Mouse (Mus musculus) cerebellum, postnatal 25 days (tissue): ENCODE data around the gene Foxn3.
A peak's percentile ranks its signal among the peaks of the same experiment; 100 is the strongest.

Experiments used
- DNase-seq, 2 experiments: peaks; one replicate each; pipeline ENCODE4 v3.0.0; 2021; ENCODE audit warnings: mixed read lengths in 2 of 2

Gene Foxn3

DNA sequence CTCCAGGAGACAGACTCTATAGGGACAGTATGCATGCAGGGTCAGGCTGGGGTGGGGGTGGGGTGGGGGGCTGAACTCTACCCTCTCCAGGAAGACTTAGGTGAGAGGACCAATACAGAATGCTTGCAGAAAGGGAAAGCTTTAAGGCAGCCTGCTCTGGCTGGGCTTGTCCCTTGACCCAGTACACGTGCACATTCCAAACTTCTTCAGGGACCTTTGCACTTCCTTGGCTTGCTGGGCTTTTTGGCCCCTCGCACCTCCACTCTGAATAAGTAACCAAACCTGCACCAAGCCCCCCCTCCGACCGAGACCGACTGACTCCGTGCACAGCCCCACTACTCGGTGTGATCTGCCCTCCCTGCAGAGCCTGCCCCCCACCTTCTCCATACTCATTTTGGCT, 151.3 kb downstream of the Foxn3 start:
- DNase-seq = no peak

DNA sequence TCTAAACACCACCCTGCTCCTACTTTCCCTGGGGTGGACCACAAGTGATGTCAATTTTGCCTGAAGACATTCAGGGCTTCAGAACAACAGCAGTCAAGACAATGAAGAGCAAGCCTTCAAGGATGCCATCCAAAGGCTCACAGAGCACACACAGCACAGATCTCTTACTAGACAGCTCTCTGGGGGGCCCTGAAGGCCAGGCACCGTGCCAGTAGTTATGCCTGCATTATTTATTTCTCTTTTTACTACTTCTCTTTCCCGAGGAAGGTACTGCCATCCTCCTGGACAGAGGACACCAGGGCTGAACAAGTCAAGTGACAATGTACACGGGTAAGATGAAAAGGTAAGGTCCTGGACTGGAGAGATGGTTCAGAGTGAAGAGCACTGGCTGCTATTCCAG, 154.7 kb downstream of the Foxn3 start:
- DNase-seq = peak in 1 of 2 experiments; percentile 59

DNA sequence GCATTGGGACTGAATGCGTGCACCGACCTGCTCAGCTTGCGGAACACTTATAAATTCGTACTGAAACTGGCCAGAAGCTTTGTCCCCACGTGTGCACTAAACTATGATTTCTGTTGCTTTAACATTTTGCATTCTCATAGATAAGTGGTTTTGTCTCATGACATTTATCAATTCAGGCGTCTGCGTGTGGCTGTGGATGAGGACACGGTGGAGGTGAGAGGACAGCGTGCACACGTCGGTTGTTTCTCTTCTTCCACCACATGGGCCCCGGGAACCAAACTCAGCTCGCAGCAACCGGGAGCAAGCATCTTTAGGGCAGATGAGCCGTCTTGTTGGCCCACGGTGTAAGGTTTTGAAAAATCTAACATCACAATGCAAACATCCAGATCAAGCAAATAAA, 155.3 kb downstream of the Foxn3 start:
- no peak for DNase-seq

DNA sequence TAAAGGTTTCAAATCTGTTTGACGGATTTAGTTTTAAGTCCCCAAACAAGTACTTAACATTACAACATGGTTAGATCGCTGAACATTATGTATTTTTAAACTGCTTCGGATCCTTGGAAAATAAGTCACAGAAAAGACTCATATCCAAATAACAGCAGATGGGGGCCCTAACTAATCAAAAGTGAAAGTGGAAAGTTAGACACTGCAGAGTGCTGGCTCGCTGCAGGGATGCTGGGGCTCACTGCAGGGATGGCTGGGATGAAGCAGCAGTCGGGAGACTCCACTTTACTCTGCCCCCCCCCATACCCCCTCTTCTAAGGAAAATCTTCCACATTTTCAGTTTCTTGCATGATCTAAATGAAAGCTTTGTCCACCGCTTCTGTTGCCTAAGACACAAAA, 156.1 kb downstream of the Foxn3 start:
- no peak for DNase-seq

DNA sequence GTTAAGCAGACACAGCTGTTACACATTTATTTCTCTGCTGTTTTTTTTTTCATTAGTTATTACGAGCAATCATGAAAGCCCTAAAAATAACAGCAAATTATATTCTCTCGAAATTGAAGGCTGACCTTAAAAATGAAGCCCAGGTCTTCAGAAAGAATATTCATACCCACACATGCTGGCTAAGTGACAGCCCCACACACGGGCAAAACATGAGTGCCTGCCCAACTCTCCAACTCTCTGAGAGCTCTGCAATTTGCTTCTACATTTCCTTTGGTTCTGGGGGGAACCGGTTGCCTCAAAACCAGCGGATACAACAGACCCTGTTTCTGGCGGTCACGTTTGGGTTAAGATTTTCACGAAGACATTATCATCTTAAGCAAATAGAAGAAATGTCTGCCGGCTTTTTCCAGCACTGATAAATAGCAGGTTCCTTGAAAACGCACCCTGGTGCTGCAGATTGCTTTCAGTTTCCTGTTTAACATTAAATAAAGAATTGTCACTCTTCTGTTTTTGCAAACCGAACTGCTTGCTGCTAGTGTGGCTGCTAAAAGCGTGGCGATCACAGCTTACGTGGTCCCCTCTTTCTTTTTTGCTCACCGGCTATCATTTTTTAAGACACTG, 156.6 kb downstream of the Foxn3 start:
- no peak for DNase-seq

DNA sequence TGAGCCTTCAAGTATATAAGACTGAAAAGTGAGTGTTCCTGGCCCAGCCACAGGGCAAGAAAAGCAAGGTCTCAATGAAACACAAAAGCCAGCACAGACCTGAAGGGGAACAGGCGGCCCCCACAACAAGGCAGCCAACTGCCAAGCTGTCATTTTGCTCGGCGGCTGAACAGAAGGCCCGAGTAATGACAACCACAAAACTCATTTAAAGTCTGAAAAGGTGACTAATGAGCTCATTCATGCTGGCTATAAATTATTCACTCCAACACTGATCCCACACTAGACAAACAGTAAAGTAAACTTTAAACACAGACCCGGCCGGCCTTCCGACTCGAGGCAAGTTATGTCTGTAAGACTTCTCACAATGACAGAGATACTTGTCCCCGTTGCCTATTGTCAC, 157.1 kb downstream of the Foxn3 start:
- peak; percentile 47 to 56 for DNase-seq

DNA sequence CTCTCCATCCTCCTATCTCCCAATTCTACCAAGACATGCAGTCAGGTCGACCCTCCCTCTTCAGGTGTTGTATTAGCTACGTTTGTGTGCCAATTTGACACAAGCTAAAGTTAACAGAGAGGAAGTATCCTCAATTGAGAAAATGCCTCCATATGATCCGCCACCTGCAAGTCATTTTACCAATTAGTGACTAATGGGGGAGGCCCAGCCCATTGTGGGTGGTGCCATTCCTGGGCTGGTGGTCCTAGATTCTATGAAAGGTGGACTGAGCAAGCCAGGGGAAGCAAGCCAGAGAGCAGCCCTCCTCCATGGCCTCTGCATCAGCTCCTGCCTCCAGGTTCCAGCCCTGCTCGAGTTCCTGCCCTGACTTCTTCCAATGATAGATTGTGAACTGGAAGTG, 158.0 kb downstream of the Foxn3 start:
- DNase-seq = no peak

DNA sequence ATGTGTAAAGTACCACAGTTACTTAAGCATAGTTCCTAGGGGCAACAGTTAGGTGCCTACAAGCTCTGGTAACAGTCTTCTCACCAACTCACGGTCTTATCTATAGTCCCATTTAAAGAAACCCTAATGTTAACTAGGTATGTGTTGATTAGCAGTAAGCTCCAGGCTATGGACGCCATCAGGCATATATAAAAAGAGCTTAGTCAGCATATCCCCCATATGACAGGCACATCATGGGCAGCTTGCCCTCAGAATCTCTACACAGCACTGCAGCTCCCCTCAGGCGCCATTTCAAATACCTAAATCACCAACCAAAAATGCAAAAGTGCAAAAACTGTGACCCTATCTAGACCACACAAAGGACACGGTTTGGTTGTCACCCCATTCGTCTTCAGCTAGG, 160.4 kb downstream of the Foxn3 start:
- no peak for DNase-seq

DNA sequence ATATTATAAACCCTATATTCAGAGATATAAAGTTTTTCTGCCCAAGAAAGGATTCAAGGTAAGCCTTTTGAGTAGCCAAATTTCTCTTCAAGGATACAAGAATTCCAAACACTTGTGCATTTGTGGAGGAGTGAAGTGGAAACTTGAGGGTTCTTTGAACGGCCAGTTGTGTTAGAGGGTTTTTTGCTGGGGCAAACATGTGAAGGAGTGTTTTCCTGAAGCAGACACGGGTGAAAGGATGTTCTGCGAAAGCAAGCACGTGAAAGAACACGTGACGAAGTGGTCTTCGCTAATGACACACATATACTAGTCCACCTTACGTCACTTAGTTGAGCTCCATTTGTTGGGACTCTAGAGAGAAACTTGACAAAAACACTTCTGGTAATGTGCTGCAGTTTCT, 162.5 kb downstream of the Foxn3 start:
- DNase-seq = no peak

DNA sequence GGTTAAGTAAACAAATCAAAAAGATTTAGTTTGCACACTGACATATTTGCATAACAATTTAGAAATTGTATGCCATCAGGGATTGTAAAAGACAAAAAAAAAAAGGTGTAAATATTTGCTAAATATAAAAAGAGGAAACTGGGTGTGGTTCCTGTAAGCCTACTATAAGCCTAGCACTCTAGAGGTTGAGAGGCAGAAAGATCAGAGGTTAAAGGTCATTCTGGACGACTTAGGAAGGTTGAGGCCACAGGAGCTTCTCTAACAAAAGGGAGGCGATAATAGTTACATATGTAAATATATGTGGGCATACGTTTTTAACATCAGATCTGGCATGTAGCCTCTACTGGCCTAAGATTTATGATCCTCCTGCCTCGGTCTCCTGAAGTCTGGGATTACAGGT, 163.8 kb downstream of the Foxn3 start:
- DNase-seq = no peak

DNA sequence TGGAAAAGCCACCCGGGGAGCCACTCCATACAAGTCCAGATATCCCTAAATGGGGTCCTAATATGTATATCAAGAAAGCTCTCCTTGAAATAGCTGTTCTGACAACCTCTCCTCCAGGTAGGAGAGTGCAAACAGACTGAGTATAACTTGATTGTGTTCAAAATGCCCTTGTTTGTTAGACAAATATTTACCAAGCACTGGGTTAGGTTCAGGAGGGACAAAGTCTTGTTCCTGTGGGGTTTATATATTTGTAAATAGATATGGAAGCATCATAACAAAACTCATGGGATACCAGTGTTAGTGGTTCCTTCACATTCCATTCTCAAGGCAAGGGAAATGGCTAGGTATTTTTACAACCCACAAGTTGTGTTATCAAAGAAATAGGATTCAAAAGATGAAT, 166.9 kb downstream of the Foxn3 start:
- no peak for DNase-seq

DNA sequence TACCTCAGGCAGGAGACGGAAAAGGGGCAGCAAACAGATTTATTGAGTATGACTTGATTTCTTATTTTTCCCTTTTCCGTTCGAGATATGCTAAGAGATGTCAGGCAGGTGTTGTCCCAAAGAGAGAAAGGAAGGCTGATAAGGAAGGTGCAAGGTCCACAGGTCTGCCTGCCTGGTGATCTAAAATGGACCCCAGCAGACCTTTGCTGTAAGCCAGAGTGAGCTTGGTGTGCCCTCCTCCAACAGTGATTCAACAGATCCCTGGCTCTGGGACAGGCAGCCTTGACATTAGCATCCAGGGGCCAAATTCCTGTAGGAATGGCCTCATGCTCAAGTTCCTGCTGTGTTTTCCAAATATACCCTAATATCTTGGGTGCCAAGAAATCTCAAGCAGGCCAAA, 168.3 kb downstream of the Foxn3 start:
- DNase-seq = no peak

DNA sequence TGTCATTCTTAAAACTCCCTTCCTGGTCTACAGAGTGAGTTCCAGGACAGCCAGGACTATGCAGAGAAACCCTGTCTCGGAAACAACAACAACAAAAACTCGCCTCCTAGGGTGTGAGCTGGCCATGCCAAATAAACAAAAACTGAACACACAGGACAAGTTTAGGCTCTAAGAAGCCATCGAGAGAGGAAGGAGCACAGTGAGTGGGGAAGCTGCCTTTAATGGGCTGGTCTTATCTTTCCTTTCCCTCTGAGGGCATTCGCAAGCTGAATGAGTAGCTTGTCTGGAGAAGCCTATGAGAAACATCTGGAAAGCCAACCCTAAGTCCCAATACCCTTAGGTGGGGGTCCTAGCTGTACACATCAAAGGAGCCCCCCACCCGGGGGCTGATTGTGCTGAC, 168.7 kb downstream of the Foxn3 start:
- DNase-seq = no peak

DNA sequence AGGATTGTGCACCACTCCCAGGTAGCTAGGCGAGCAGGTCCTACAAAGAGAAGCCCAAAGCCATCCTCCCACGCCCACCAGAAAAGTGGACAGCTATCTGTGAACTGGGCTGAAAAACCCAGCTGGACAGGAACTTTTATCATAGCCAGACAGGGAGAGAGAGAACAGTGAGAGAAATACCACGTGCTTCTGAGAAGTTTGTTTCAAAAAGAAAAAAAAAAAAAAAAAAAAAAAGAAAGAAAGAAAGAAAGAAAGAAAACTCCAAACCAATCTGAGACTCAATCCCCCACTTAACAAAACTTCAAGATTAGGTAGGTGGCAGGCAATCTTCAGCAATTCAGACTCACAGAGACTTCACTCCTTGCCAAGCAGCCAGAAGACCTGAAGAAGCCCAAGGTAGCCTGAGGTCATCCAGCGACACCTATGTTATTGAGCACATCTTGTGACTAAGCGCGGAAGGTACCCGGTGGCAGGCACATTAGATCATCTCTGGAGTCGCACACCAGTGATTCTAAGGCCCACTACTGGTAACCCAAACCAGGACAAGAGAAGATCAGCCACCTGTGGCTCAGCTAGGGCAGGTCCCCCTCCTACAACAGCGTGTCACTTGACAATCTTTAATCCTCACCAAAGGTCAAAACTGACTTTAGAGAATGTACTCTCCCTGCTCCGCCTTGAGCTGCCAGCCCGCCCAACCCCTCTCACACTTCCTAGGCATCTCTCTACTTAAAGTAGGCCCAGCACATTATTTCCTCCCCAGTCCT, 169.3 kb downstream of the Foxn3 start:
- DNase-seq = no peak

DNA sequence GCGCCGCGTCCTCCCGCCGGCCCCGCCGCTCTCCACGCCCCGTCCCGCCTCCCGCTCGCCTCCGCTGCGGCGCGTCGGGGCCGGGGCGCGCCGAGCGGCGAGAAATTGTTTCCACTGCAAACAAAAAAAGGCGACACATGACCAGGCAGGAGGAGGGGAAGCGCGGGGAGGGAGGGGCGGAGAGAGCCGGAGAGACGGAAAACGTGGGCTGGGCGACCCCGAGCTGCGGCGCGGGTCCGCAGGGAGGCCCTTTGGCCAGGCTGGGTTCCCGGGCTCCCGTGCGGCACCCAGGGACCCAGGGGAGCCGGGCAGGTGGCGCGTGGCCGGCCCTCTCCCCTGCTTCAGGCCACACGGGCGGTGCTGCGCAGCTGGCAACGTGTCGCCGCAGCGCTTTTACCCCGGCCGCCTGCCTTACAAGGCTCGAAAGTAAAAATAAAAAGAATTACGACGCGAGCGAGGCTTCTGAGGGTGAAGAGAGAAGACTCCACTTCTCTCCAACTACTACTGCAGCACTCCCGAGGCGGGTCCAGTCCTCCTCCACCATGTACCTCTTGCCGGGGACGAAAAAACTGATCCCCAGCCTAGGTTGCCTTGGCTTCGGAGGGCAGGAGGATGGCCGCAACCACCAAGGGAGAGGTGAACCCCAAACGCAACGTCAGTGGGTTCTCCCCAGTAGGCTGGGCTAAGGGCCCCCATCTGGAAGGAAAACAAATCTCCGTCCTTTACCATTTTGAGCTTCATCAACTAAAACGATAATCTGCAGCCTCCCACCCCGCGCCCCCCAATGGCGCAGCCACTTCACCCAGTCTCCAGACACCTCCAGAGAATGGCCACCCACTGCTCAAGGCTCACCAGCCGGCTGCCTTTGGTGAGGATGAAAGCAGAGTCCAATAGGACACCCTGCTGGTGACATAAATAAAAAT, 170.2 kb downstream of the Foxn3 start:
- DNase-seq = peak; percentile 85 to 90

DNA sequence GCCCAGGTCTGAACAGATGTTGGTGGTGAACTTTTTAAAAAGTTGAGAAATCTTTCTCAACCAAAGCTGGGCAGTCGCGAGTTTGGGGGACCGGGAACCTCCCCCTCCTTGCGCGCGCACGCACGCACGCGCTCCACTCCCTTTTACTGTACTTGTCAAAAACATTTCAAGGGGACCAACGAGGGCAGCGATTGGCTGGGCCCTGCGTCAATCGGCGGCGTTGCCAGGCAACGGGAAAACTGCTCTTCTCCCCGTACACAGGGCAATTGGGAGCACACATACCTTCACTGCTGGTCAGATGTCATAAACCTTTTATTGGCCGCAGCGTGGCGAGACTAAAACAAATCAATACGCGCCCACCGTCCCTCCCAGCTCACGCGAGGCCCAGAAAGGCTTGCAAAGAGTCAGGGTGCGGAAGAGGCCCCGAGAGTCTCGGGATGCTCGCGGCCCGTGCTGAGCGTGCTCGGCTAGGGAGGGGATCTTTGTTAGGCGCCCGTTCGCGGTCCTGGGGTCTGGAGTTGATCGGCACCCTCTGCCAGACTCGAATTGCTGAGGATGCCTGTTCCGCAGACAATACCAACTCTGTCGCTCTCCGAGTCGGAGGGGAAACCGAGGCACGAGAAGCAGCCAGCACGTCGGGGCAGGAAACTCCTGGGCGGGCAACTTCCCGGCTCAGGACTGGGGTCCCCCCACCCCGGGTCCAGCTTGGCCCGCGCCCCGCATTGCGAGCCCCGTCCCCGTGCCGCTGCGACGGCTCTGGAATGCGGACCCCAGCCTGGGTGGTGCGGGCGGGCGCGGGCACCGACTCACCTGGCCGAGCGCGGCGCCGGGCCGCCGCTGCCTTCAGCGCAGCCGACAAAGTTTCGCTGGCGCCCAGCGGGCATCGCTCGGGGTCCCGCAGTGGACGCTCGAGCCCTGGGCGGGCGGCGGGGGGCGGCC, 171.2 kb downstream of the Foxn3 start:
- DNase-seq = peak; percentile 100

DNA sequence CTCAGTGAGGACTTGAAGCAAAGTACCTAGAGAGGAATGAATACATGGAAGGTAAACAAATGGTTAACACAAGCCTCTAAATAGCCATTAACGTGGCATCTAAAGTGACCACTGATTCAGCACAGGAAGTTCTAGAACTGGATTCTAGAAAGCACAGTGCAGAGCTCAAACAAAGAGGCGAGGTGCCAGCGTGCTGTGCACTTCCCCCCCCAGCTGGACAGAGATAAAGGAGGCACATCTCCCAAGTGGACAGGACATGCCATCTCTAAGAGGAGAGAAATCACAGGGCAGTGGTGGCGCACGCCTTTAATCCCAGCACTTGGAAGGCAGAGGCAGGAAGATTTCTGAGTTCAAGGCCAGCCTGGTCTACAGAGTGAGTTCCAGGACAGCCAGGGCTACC, 173.0 kb downstream of the Foxn3 start:
- no peak for DNase-seq

DNA sequence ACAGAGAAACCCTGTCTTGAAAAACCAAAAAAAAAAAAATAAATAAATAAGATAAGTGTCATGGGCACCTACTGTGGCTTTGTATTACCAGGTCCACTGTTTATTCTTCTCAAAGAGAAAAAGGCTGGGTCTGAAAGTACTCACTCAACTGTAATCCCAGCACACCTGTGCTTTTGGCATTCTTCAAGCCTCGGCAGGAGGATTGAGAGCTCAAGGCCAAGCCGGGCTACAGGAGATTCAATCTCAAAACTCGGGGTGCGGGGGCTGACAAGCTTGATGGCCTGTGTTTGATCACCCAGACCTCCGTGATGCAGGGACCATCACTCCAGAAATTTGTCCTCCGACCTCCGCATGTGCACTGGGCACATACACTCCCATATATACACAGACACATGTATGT, 174.1 kb downstream of the Foxn3 start:
- DNase-seq = peak in 1 of 2 experiments; percentile 59

DNA sequence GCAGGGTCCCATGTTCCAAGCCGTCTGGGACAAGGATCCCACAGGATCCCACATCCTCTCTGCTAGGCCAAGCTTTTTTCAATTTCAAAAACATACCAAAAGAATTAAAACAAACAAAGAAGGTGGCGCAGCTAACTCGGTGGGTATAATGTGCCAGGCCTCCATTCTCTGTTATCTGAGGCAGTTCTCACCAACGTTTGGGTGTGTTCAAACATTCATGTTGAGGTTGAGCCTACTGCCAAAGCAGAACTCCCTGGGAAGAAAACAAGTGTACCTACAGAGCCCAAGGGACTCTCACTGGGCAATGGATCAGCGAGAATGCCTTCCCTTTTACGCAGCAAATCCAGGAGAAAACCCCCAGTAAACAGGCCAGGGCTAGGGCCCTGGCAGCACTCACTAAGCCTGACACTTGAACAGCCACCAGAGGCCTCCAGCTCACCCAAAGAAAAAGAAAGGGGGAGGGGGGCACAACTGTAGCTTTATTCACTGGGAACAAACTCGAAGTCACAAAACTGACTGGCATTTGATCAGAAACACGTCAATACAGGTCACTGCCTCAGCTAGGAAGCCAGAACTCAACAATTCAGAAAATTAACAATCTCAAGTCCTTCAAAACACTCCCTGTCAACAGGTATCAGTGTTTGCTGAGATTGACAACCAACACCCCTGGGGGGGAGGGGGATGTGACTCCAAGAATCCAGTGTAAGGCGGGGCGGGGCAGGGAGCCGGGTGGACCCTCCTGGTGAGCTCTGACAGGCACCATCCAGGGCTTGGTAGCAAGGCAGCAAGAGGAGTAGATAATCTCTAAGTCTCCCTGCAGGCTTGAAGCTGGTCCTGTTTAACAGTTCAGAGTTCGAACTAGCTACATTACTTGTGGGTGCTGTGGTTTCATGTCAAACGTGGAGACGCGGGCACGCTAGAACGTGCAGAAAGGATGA, 177.2 kb downstream of the Foxn3 start:
- no peak for DNase-seq

DNA sequence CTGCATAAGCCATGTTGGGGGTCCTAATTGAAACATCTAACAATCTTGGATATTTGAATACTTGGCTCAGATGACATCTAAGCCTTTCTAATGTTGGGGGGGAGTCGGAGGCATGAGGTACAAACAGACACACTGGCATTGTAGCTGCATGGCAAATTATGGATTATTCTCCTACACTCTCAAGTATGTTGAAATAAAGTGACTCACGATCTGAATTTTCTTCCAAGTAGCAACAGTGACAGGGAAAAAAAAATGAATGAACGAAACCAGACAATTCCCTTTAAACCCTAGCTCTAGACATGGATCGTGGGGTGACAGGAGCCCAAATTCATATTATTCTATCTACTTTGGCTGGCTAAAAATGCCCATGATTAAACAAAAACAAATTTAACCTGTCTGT, 178.3 kb downstream of the Foxn3 start:
- no peak for DNase-seq

DNA sequence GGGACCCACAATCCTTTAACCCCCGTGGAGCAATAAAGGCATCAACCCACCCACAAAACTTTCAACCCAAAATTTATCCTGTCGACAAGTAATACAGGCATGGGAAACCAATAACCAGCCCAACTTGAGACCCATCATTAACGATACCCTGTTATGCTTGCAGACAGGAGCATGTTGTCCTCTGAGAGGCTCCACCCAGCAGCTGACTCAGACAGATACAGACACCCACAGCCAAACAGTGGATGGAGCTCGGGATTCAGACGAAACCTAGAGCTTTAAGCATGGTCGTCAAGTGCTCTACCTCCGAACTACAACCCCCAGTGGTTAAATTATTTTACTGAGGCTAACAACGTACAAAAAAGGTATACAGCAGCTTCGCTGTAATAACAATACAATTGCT, 182.1 kb downstream of the Foxn3 start:
- no peak for DNase-seq
